Comparison of ENCODE assay signal across 21 mouse cellular contexts in genomic region chr8:44852223-44852622, GRCm38 (mm10).
"Had no signal": no experiment of that assay in that cellular context is flagged by ENCODE, and none has a peak within 500 bp of the region (broad histone marks: within the 10 kb centered on the region; RNA-seq: fewer than 3 reads in every experiment).

No protein-coding gene starts in this region.

- H3K36me3 ChIP-seq: heart, embryonic 10.5 days; heart, embryonic 12.5 days; hindbrain, embryonic 10.5 days; hindbrain, embryonic 12.5 days; limb, embryonic 13.5 days; limb, embryonic 15.5 days; liver, embryonic 12.5 days had no signal

- H3K9me3 ChIP-seq: heart, embryonic 10.5 days; heart, embryonic 12.5 days; hindbrain, embryonic 10.5 days; hindbrain, embryonic 12.5 days; limb, embryonic 13.5 days; limb, embryonic 15.5 days; liver, embryonic 12.5 days had no signal

- H3K27ac ChIP-seq: gastrocnemius, adult 2 months; heart, embryonic 10.5 days; hindbrain, embryonic 10.5 days; hindbrain, embryonic 12.5 days; hindbrain, embryonic 14.5 days; limb, embryonic 13.5 days; limb, embryonic 15.5 days; liver, embryonic 12.5 days; liver, embryonic 14.5 days had no signal

- DNase-seq: gastrocnemius, adult 2 months; gastrocnemius, postnatal 10 days; gastrocnemius, postnatal 25 days; heart, adult 18-20 months; heart, postnatal 10 days; heart, postnatal 4 days; layer of hippocampus, adult 9-11 months; layer of hippocampus, postnatal 36 days; left cerebral cortex, postnatal 4 days had no signal

- H3K4me3 ChIP-seq: gastrocnemius, adult 2 months; heart, embryonic 10.5 days; heart, embryonic 12.5 days; hindbrain, embryonic 10.5 days; hindbrain, embryonic 12.5 days; limb, embryonic 13.5 days; limb, embryonic 15.5 days; liver, embryonic 12.5 days had no signal

- H3K4me2 ChIP-seq: heart, embryonic 12.5 days; hindbrain, embryonic 12.5 days; hindbrain, embryonic 14.5 days; limb, embryonic 13.5 days; limb, embryonic 15.5 days; liver, embryonic 12.5 days had no signal

- H3K4me1 ChIP-seq: heart, embryonic 10.5 days; heart, embryonic 12.5 days; hindbrain, embryonic 10.5 days; hindbrain, embryonic 12.5 days; liver, embryonic 12.5 days had no signal

- H3K27me3 ChIP-seq: heart, embryonic 12.5 days; hindbrain, embryonic 12.5 days; limb, embryonic 13.5 days; limb, embryonic 15.5 days; liver, embryonic 12.5 days had no signal

- ATAC-seq: forebrain, embryonic 16.5 days; hindbrain, embryonic 16.5 days; inflammation-experienced regulatory T-cells, adult 6 months; liver, embryonic 12.5 days had no signal

- H3K9ac ChIP-seq: heart, embryonic 12.5 days; hindbrain, embryonic 12.5 days; hindbrain, embryonic 14.5 days; limb, embryonic 13.5 days; limb, embryonic 15.5 days; liver, embryonic 12.5 days; liver, embryonic 14.5 days had no signal
